8 mouse cellular contexts compared by ENCODE assay signal in the genomic region with DNA sequence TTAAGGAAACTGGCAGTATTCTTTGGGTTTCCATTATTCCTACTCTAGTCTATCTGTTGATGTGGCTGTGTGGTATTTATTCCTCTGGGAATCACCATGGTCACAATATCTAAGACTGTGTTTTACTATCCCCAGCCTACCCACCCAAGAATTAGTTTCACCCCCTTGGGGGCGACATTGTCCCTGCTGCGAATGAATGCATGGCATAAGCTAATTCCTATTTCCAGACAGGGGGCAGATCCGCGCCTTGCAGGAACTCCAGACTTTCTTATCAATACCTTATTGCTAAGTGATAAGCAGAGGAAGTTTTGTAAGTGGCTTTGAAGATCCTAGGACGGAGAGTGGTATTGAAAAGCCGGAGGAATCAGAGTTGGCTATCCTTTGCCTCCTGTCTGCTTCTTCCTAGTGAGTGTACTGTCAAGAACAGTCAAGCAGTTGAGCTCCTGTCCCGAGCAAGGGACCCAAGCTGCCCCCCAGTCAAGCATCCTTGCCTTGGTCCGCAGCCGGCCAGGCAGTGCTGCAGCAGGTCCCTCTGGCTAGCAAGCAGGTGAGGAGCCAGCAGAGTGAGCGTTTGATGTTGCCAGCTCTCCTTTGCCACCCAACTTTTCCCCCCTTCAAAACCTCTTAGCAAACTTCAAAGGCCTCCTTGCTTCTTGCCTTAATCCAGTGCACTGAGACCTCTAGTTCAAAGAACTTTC.
DNase-seq lines count a peak whose midpoint lies in the region; ATAC-seq lines count a peak whose summit lies in the region.

No protein-coding gene starts in this region.

- no peaks in the 10 kb centered on the region for H3K36me3 ChIP-seq in heart, embryonic 10.5 days
- no peaks in the 10 kb centered on the region for H3K36me3 ChIP-seq in forebrain, embryonic 11.5 days (ENCODE audit: control insufficient read depth, insufficient read depth, low read length)
- no peaks in the 10 kb centered on the region for H3K36me3 ChIP-seq in limb, embryonic 10.5 days

- WGBS in heart, embryonic 10.5 days, result 4% methylated on average over 10 of the region's 10 CpGs
- WGBS in forebrain, embryonic 11.5 days, result 3% methylated on average over 10 of the region's 10 CpGs
- WGBS in limb, embryonic 10.5 days, result 10% methylated on average over 10 of the region's 10 CpGs

- peak overlapping the region; percentile 45 for H3K4me2 ChIP-seq in forebrain, embryonic 11.5 days (ENCODE audit: low read depth, low read length, severe bottlenecking)

- H3K4me1 ChIP-seq in heart, embryonic 10.5 days, result peaks cover 12% of the 10 kb centered on the region
- peaks cover 16% of the 10 kb centered on the region for H3K4me1 ChIP-seq in forebrain, embryonic 11.5 days (replicated peaks; ENCODE audit: control insufficient read depth, insufficient read depth, low read length)
- peaks cover 76% of the 10 kb centered on the region for H3K4me1 ChIP-seq in limb, embryonic 10.5 days

- H3K27me3 ChIP-seq in heart, embryonic 10.5 days (ENCODE audit: insufficient read depth, poor library complexity, severe bottlenecking), result no peaks in the 10 kb centered on the region; the same call in 1 of the 2 replicates
- H3K27me3 ChIP-seq in forebrain, embryonic 11.5 days (ENCODE audit: control insufficient read depth, insufficient read depth, low read length), result no peaks in the 10 kb centered on the region; the same call in 1 of the 2 replicates
- H3K27me3 ChIP-seq in limb, embryonic 10.5 days (ENCODE audit: low read depth, poor library complexity, severe bottlenecking), result no peaks in the 10 kb centered on the region

- H3K27ac ChIP-seq in heart, embryonic 10.5 days, result no peak overlapping the region
- peak overlapping the region; percentile 81 for H3K27ac ChIP-seq in forebrain, embryonic 11.5 days (ENCODE audit: low read depth, low read length)
- peak overlapping the region; percentile 73 for H3K27ac ChIP-seq in limb, embryonic 10.5 days

- no peak overlapping the region for H3K9ac ChIP-seq in forebrain, embryonic 11.5 days (ENCODE audit: low read length)

- ATAC-seq in forebrain, embryonic 11.5 days (replicated peaks; ENCODE audit: low FRiP score), result peak; percentile 56

- peak overlapping the region; percentile 43 for H3K4me3 ChIP-seq in heart, embryonic 10.5 days
- H3K4me3 ChIP-seq in forebrain, embryonic 11.5 days (ENCODE audit: low read depth, low read length), result 0 out of 2 replicates have a peak overlapping the region, but pooled peaks have one; percentile 0
- H3K4me3 ChIP-seq in limb, embryonic 10.5 days, result peak overlapping the region; percentile 33

- no peak for DNase-seq in heart, embryonic 10.5 days (ENCODE audit: low spot score)
- DNase-seq in heart, adult 8-10 months (ENCODE audit: low spot score), result no peak
- DNase-seq in Muller cell, postnatal 12 days (ENCODE audit: inconsistent ontology term), result peak; percentile 33
- DNase-seq in forebrain, embryonic 11.5 days (ENCODE audit: low spot score), result peak; percentile 68
- DNase-seq in limb, embryonic 10.5 days (ENCODE audit: low spot score), result peak; percentile 52
- peak; percentile 37 for DNase-seq in retina, embryonic 14.5 days (ENCODE audit: low spot score)
- no peak for DNase-seq in thymus, postnatal 0 days (ENCODE audit: low spot score)
- no peak for DNase-seq in ovary, postnatal 10 days (ENCODE audit: low spot score)

- H3K9me3 ChIP-seq in heart, embryonic 10.5 days, result no peaks in the 10 kb centered on the region
- H3K9me3 ChIP-seq in forebrain, embryonic 11.5 days (ENCODE audit: control insufficient read depth, low read length), result no peaks in the 10 kb centered on the region
- H3K9me3 ChIP-seq in limb, embryonic 10.5 days (replicated peaks), result no peaks in the 10 kb centered on the region

Comparison
In these comparisons a context has a peak if more than half of its experiments do, and no peak if none do; other contexts are left out.
1. DNase-seq: peak in Muller cell, postnatal 12 days (single experiment), forebrain, embryonic 11.5 days (single experiment), limb, embryonic 10.5 days (single experiment) and retina, embryonic 14.5 days (single experiment); none in heart, embryonic 10.5 days (single experiment), heart, adult 8-10 months (single experiment), thymus, postnatal 0 days (single experiment) and ovary, postnatal 10 days (single experiment).
2. Peak in every context shown above with its lines, with median percentiles within 50 percentile points of each other: H3K4me3 ChIP-seq.